Mouse (Mus musculus) forebrain, embryonic 11.5 days (tissue): Measurements from ENCODE around the gene Xxylt1. TPM values are rescaled to one million over a fixed set of nuclear protein-coding genes. Genes with fewer than 3 reads are reported as not detected.

ENCODE experiments used
- ATAC-seq: fragments of 200-750 bp; cut with Nextera tagmentation; replicated peaks from 2 replicates; pipeline ENCODE4 v1.8.0; 2017; ENCODE audit warnings: moderate TSS enrichment; ENCODE audit not compliant: low FRiP score
- DNase-seq: peaks from one replicate; pipeline ENCODE4 v3.0.0-alpha.2; 2017; ENCODE audit warnings: low spot score
- H3K27ac ChIP-seq: fragments of 300-500 bp; sonication (generic); 2 replicates; pipeline ENCODE4 v1.5.1; 2014; ENCODE audit warnings: low read depth, low read length
- H3K27me3 ChIP-seq: fragments of 300-500 bp; sonication (generic); 2 replicates; pipeline ENCODE4 v1.6.1; 2014; ENCODE audit warnings: mild to moderate bottlenecking, low read length, mixed read lengths; ENCODE audit not compliant: control insufficient read depth, insufficient read depth
- H3K36me3 ChIP-seq: fragments of 300-500 bp; sonication (generic); 2 replicates; pipeline ENCODE4 v1.6.1; 2014; ENCODE audit warnings: mild to moderate bottlenecking, low read length, moderate library complexity, mixed read lengths; ENCODE audit not compliant: control insufficient read depth, insufficient read depth
- H3K4me1 ChIP-seq: fragments of 300-500 bp; sonication (generic); replicated peaks from 2 replicates; pipeline ENCODE4 v1.6.1; 2014; ENCODE audit warnings: low read length, mixed read lengths; ENCODE audit not compliant: control insufficient read depth, insufficient read depth
- H3K4me2 ChIP-seq: fragments of 300-500 bp; sonication (generic); 2 replicates; pipeline ENCODE4 v1.6.1; 2014; ENCODE audit warnings: low read depth, mild to moderate bottlenecking, low read length, moderate library complexity, mixed read lengths; ENCODE audit not compliant: severe bottlenecking
- H3K4me3 ChIP-seq: fragments of 300-500 bp; sonication (generic); 2 replicates; pipeline ENCODE4 v1.5.1; 2014; ENCODE audit warnings: low read depth, low read length
- H3K9ac ChIP-seq: fragments of 300-500 bp; sonication (generic); 2 replicates; pipeline ENCODE4 v1.6.1; 2014; ENCODE audit warnings: low read length
- H3K9me3 ChIP-seq: fragments of 300-500 bp; sonication (generic); 2 replicates; pipeline ENCODE4 v1.6.1; 2016; ENCODE audit warnings: low read length, mixed read lengths; ENCODE audit not compliant: control insufficient read depth
- WGBS: fragments of 180-500 bp; shearing (Covaris S2); extraction: QIAGEN DNeasy Blood & Tissue Kit; methylation state at CpG from one replicate; pipeline ENCODE4 v1.1.7; 2014; 5-methylcytosine and 5-hydroxymethylcytosine counted together
- polyA plus RNA-seq: library from polyadenylated mRNA; unstranded; fragments of >200 nt; fragmentation: Nextera tagmentation; extraction: Ambion mirVana; gene quantifications from 2 replicates; pipeline ENCODE4 v1.2.1, GENCODE M21; 2014

Xxylt1 gene
- polyA plus RNA-seq, 1 experiment from 2014 or later = 14.7 TPM

- no peak for DNase-seq
Observed at GRCm38 (mm10) chr16:31039803-31040459, 41.3 kb downstream of the Xxylt1 start.

GRCm38 (mm10) chr16:31037431-31037830, 43.8 kb downstream of the Xxylt1 start:
- Histone ChIP-seq H3K4me3 (no peak overlapping the region), H3K27me3 (no peaks in the 10 kb centered on the region), H3K27ac (no peak overlapping the region), H3K4me2 (no peak overlapping the region), H3K9ac (no peak overlapping the region), H3K4me1 (peaks cover 5% of the 10 kb centered on the region; the same call in 1 of the 2 replicates), H3K36me3 (no peaks in the 10 kb centered on the region), H3K9me3 (no peaks in the 10 kb centered on the region)
- ATAC-seq (no peak), DNase-seq (no peak)
- whole genome bisulfite sequencing = 80% methylated on average over 1 of the region's 1 CpGs

More at GRCm38 (mm10) chr16:31039803-31040459, 41.3 kb downstream of the Xxylt1 start:
- Histone ChIP-seq H3K4me3 (no peak overlapping the region), H3K36me3 (no peaks in the 10 kb centered on the region), H3K9me3 (no peaks in the 10 kb centered on the region), H3K27me3 (no peaks in the 10 kb centered on the region), H3K4me1 (no peaks in the 10 kb centered on the region), H3K4me2 (no peak overlapping the region), H3K9ac (no peak overlapping the region), H3K27ac (no peak overlapping the region)
- no peak for ATAC-seq
- 89% methylated on average over 9 of the region's 9 CpGs for WGBS

- no peak for DNase-seq
- Histone ChIP-seq H3K9ac (no peak overlapping the region), H3K27ac (no peak overlapping the region), H3K9me3 (no peaks in the 10 kb centered on the region), H3K4me3 (no peak overlapping the region), H3K36me3 (no peaks in the 10 kb centered on the region), H3K27me3 (no peaks in the 10 kb centered on the region), H3K4me1 (peaks cover 5% of the 10 kb centered on the region; the same call in 1 of the 2 replicates), H3K4me2 (no peak overlapping the region)
- 86% methylated on average over 8 of the region's 8 CpGs for whole genome bisulfite sequencing
- ATAC-seq = no peak
Observed at GRCm38 (mm10) chr16:31035651-31036245, 45.5 kb downstream of the Xxylt1 start.

- H3K9me3 ChIP-seq = no peaks in the 10 kb centered on the region
- 59% methylated on average over 7 of the region's 7 CpGs for WGBS
- no peak overlapping the region for H3K4me3 ChIP-seq
- ATAC-seq = no peak
- DNase-seq = no peak
- H3K4me2 ChIP-seq = no peak overlapping the region
- H3K36me3 ChIP-seq = no peaks in the 10 kb centered on the region
- H3K4me1 ChIP-seq = peaks cover 5% of the 10 kb centered on the region; the same call in 1 of the 2 replicates
- H3K27me3 ChIP-seq = no peaks in the 10 kb centered on the region
- no peak overlapping the region for H3K9ac ChIP-seq
- no peak overlapping the region for H3K27ac ChIP-seq
Observed at GRCm38 (mm10) chr16:31035235-31035634, 46.0 kb downstream of the Xxylt1 start.

- Histone ChIP-seq H3K27me3 (no peaks in the 10 kb centered on the region), H3K4me3 (no peak overlapping the region), H3K4me2 (no peak overlapping the region), H3K4me1 (peaks cover 5% of the 10 kb centered on the region; the same call in 1 of the 2 replicates), H3K27ac (peak overlapping the region; percentile 60), H3K36me3 (no peaks in the 10 kb centered on the region), H3K9me3 (no peaks in the 10 kb centered on the region), H3K9ac (no peak overlapping the region; the same call in 1 of the 2 replicates)
- no peak for ATAC-seq
- DNase-seq = no peak
- WGBS = 12% methylated on average over 3 of the region's 3 CpGs
Observed at GRCm38 (mm10) chr16:31034051-31034450, 47.2 kb downstream of the Xxylt1 start.

GRCm38 (mm10) chr16:31029739-31030485, 51.3 kb downstream of the Xxylt1 start:
- WGBS = 61% methylated on average over 11 of the region's 11 CpGs
- Histone ChIP-seq H3K4me1 (peaks cover 5% of the 10 kb centered on the region; the same call in 1 of the 2 replicates), H3K36me3 (no peaks in the 10 kb centered on the region), H3K9ac (no peak overlapping the region), H3K4me2 (no peak overlapping the region), H3K9me3 (no peaks in the 10 kb centered on the region), H3K4me3 (no peak overlapping the region), H3K27ac (no peak overlapping the region), H3K27me3 (no peaks in the 10 kb centered on the region)
- ATAC-seq = no peak
- no peak for DNase-seq

- H3K27me3 ChIP-seq = no peaks in the 10 kb centered on the region
- no peak overlapping the region for H3K4me2 ChIP-seq
- no peak overlapping the region for H3K27ac ChIP-seq
- no peak for ATAC-seq
- no peak for DNase-seq
- no peak overlapping the region for H3K9ac ChIP-seq
- no peaks in the 10 kb centered on the region for H3K36me3 ChIP-seq
- no peak overlapping the region for H3K4me3 ChIP-seq
- H3K9me3 ChIP-seq = no peaks in the 10 kb centered on the region
- H3K4me1 ChIP-seq = no peaks in the 10 kb centered on the region
Observed at GRCm38 (mm10) chr16:31027675-31028074, 53.6 kb downstream of the Xxylt1 start.

- H3K4me1 ChIP-seq = no peaks in the 10 kb centered on the region
- H3K27ac ChIP-seq = no peak overlapping the region
- 89% methylated on average over 7 of the region's 7 CpGs for WGBS
- H3K4me3 ChIP-seq = no peak overlapping the region
- no peak overlapping the region for H3K4me2 ChIP-seq
- ATAC-seq = no peak
- H3K9ac ChIP-seq = no peak overlapping the region
- H3K36me3 ChIP-seq = no peaks in the 10 kb centered on the region
- no peaks in the 10 kb centered on the region for H3K9me3 ChIP-seq
- DNase-seq = no peak
- H3K27me3 ChIP-seq = no peaks in the 10 kb centered on the region
Observed at GRCm38 (mm10) chr16:31025516-31025915, 55.7 kb downstream of the Xxylt1 start.
